Mouse (Mus musculus) thymus, adult 2 months (tissue): ENCODE data around the gene Actbl2. TPM values are rescaled to one million over a fixed set of nuclear protein-coding genes. Genes with fewer than 3 reads are reported as not detected.

Experiments used
- DNase-seq: peaks from one replicate; pipeline ENCODE4 v3.0.0; 2021
- H3K27ac ChIP-seq: fragments of 200-500 bp; 2 replicates; pipeline ENCODE4 v1.5.1; 2012; ENCODE audit warnings: low read length, control low read depth; ENCODE audit not compliant: control insufficient read depth, insufficient read depth
- H3K27me3 ChIP-seq: fragments of 200-500 bp; 2 replicates; pipeline ENCODE4 v1.6.1; 2012; ENCODE audit warnings: mild to moderate bottlenecking, low read length, moderate library complexity, mixed read lengths; ENCODE audit not compliant: control insufficient read depth, insufficient read depth
- H3K36me3 ChIP-seq: fragments of 200-500 bp; 2 replicates; pipeline ENCODE4 v1.6.1; 2012; ENCODE audit warnings: mild to moderate bottlenecking, low read length, moderate library complexity; ENCODE audit not compliant: control insufficient read depth, insufficient read depth
- H3K4me1 ChIP-seq: fragments of 200-500 bp; replicated peaks from 2 replicates; pipeline ENCODE4 v1.6.1; 2012; ENCODE audit warnings: low read length; ENCODE audit not compliant: control insufficient read depth, insufficient read depth
- H3K4me3 ChIP-seq: fragments of 200-500 bp; 2 replicates; pipeline ENCODE4 v1.5.1; 2012; ENCODE audit warnings: mild to moderate bottlenecking, low read length, control low read depth, moderate library complexity; ENCODE audit not compliant: control insufficient read depth, insufficient read depth
- CTCF ChIP-seq: fragments of 200-500 bp; IDR thresholded peaks from 2 replicates; pipeline ENCODE4 v1.5.1; 2012; ENCODE audit warnings: mild to moderate bottlenecking, control low read depth, low read length, moderate library complexity, borderline replicate concordance; ENCODE audit not compliant: control insufficient read depth, poor library complexity, insufficient read depth; ENCODE audit errors: extremely low read depth
- POLR2A ChIP-seq: fragments of 200-500 bp; IDR thresholded peaks from 2 replicates; pipeline ENCODE4 v1.6.1; 2012; ENCODE audit warnings: mild to moderate bottlenecking, low read length, control low read depth, moderate library complexity; ENCODE audit not compliant: control insufficient read depth, poor library complexity, insufficient read depth; ENCODE audit errors: extremely low read depth
- WGBS: fragments of 180-500 bp; shearing (Covaris S2); methylation state at CpG from one replicate; pipeline ENCODE4 v1.1.7; 2018; 5-methylcytosine and 5-hydroxymethylcytosine counted together
- polyA plus RNA-seq: library from polyadenylated mRNA; depleted of rRNA; stranded (reverse); fragments of >200 nt; gene quantifications from 2 replicates; pipeline ENCODE4 v1.2.3, GENCODE M21; 2012

The Actbl2 gene
- polyA plus RNA-seq, 1 experiment = not detected

- TF ChIP-seq POLR2A (no peak), CTCF (no peak)
- Histone ChIP-seq H3K27me3 (no peaks in the 10 kb centered on the region), H3K27ac (no peak overlapping the region), H3K36me3 (no peaks in the 10 kb centered on the region), H3K4me3 (no peak overlapping the region), H3K4me1 (peaks cover 3% of the 10 kb centered on the region)
- 94% methylated on average over 5 of the region's 5 CpGs for WGBS
- DNase-seq = no peak
Observed at GRCm38 (mm10) chr13:111266855-111267254, 12.0 kb downstream of the Actbl2 start.

GRCm38 (mm10) chr13:111268992-111269391, 14.2 kb downstream of the Actbl2 start:
- TF ChIP-seq CTCF (no peak), POLR2A (no peak)
- DNase-seq = no peak
- WGBS = 94% methylated on average over 5 of the region's 5 CpGs
- Histone ChIP-seq H3K4me1 (peaks cover 3% of the 10 kb centered on the region), H3K27ac (no peak overlapping the region), H3K4me3 (no peak overlapping the region), H3K36me3 (no peaks in the 10 kb centered on the region), H3K27me3 (no peaks in the 10 kb centered on the region)

- DNase-seq = no peak
- Histone ChIP-seq H3K27me3 (no peaks in the 10 kb centered on the region), H3K4me1 (peaks cover 3% of the 10 kb centered on the region), H3K4me3 (no peak overlapping the region), H3K27ac (no peak overlapping the region), H3K36me3 (no peaks in the 10 kb centered on the region)
- TF ChIP-seq CTCF (no peak), POLR2A (no peak)
- 40% methylated on average over 13 of the region's 13 CpGs for WGBS
Observed at GRCm38 (mm10) chr13:111269789-111270335, 15.0 kb downstream of the Actbl2 start.

GRCm38 (mm10) chr13:111271868-111272267, 17.1 kb downstream of the Actbl2 start:
- no peak for TF ChIP-seq POLR2A
- no peak for TF ChIP-seq CTCF
- no peak overlapping the region for H3K27ac ChIP-seq
- H3K4me1 ChIP-seq = no peaks in the 10 kb centered on the region
- no peaks in the 10 kb centered on the region for H3K27me3 ChIP-seq
- H3K36me3 ChIP-seq = no peaks in the 10 kb centered on the region
- 94% methylated on average over 8 of the region's 8 CpGs for WGBS
- H3K4me3 ChIP-seq = no peak overlapping the region
- DNase-seq = no peak

GRCm38 (mm10) chr13:111286461-111287385, 31.9 kb downstream of the Actbl2 start:
- no peak overlapping the region for H3K27ac ChIP-seq
- WGBS = 29% methylated on average over 10 of the region's 10 CpGs
- H3K36me3 ChIP-seq = no peaks in the 10 kb centered on the region
- TF ChIP-seq CTCF (no peak), POLR2A (no peak)
- no peak overlapping the region for H3K4me3 ChIP-seq
- peaks cover 10% of the 10 kb centered on the region for H3K4me1 ChIP-seq
- DNase-seq = peak; percentile 9
- H3K27me3 ChIP-seq = no peaks in the 10 kb centered on the region

- DNase-seq = no peak
- Histone ChIP-seq H3K27ac (no peak overlapping the region), H3K27me3 (no peaks in the 10 kb centered on the region), H3K4me1 (peaks cover 9% of the 10 kb centered on the region), H3K4me3 (no peak overlapping the region), H3K36me3 (no peaks in the 10 kb centered on the region)
- no peak for TF ChIP-seq POLR2A
- no peak for TF ChIP-seq CTCF
- WGBS = 95% methylated on average over 17 of the region's 17 CpGs
Observed at GRCm38 (mm10) chr13:111291161-111291957, 36.5 kb downstream of the Actbl2 start.
